Mouse (Mus musculus) lung, postnatal 10 days (tissue): Measurements from ENCODE around the gene Slc36a3.
"Not testable (repeated sequence)": the region's sequence is repeated elsewhere in the genome, so short reads cannot be mapped to it uniquely, and the experiment has no call there.

Experiments
- DNase-seq: peaks from one replicate; pipeline ENCODE4 v3.0.0; 2021

Gene Slc36a3

GRCm38 (mm10) chr11:55141502-55141901 lies 10.0 kb downstream of the Slc36a3 start:
- DNase-seq = no peak

GRCm38 (mm10) chr11:55137646-55138045 lies 13.9 kb downstream of the Slc36a3 start:
- no peak for DNase-seq

- no peak for DNase-seq
These were observed 14.5 kb downstream of the Slc36a3 start for GRCm38 (mm10) chr11:55136770-55137547.

- no peak for DNase-seq
These were observed 16.6 kb downstream of the Slc36a3 start for GRCm38 (mm10) chr11:55134871-55135270.

- DNase-seq = no peak
These were observed 17.1 kb downstream of the Slc36a3 start for GRCm38 (mm10) chr11:55134407-55134806.

- no peak for DNase-seq
These were observed 18.3 kb downstream of the Slc36a3 start for GRCm38 (mm10) chr11:55133204-55133603.

- DNase-seq = no peak
These were observed 19.6 kb downstream of the Slc36a3 start for GRCm38 (mm10) chr11:55131946-55132345.

GRCm38 (mm10) chr11:55131077-55131742 lies 20.3 kb downstream of the Slc36a3 start:
- peak; percentile 44 for DNase-seq

- no peak for DNase-seq
These were observed 23.1 kb downstream of the Slc36a3 start for GRCm38 (mm10) chr11:55128411-55128810.

- no peak for DNase-seq
These were observed 23.6 kb downstream of the Slc36a3 start for GRCm38 (mm10) chr11:55127937-55128336.

- DNase-seq = no peak
These were observed 24.8 kb downstream of the Slc36a3 start for GRCm38 (mm10) chr11:55126663-55127062.

- DNase-seq = no peak
These were observed 30.1 kb downstream of the Slc36a3 start for GRCm38 (mm10) chr11:55121430-55121829.

GRCm38 (mm10) chr11:55120821-55121271 lies 30.7 kb downstream of the Slc36a3 start:
- no peak for DNase-seq

- no peak for DNase-seq
These were observed 31.2 kb downstream of the Slc36a3 start for GRCm38 (mm10) chr11:55120279-55120678.

- no peak for DNase-seq
These were observed 34.5 kb downstream of the Slc36a3 start for GRCm38 (mm10) chr11:55117031-55117430.

- no peak for DNase-seq
These were observed 35.5 kb downstream of the Slc36a3 start for GRCm38 (mm10) chr11:55116004-55116403.

GRCm38 (mm10) chr11:55114291-55114690 lies 37.2 kb downstream of the Slc36a3 start:
- no peak for DNase-seq

- DNase-seq = not testable (repeated sequence)
These were observed 37.7 kb downstream of the Slc36a3 start for GRCm38 (mm10) chr11:55113861-55114250.

GRCm38 (mm10) chr11:55113209-55113860 lies 38.2 kb downstream of the Slc36a3 start:
- peak; percentile 44 for DNase-seq

GRCm38 (mm10) chr11:55110566-55111169 lies 40.8 kb downstream of the Slc36a3 start:
- no peak for DNase-seq

- no peak for DNase-seq
These were observed 41.8 kb downstream of the Slc36a3 start for GRCm38 (mm10) chr11:55109521-55110300.

GRCm38 (mm10) chr11:55106636-55107035 lies 44.9 kb downstream of the Slc36a3 start:
- no peak for DNase-seq
